ENCODE assay signal across 10 mouse cellular contexts in genomic region chr15:86109245-86109644, GRCm38 (mm10). TPM values are rescaled to one million over a fixed set of nuclear protein-coding genes. Genes with fewer than 3 reads are reported as not detected.
DNase-seq lines count a peak whose midpoint lies in the region; ATAC-seq and TF ChIP-seq lines count a peak whose summit lies in the region.
"Had no signal": no experiment of that assay in that cellular context is flagged by ENCODE, and none has a peak within 500 bp of the region (broad histone marks: within the 10 kb centered on the region; RNA-seq: fewer than 3 reads in every experiment).

No protein-coding gene starts in this region.

- ATAC-seq in hindbrain, embryonic 15.5 days (ENCODE audit: low FRiP score, low read depth): no peak
- ATAC-seq in hindbrain, embryonic 11.5 days (ENCODE audit: low FRiP score): no peak
- no peak for ATAC-seq in stomach, embryonic 15.5 days (ENCODE audit: insufficient read depth, low FRiP score, low read depth)
- ATAC-seq in stomach, postnatal 0 days (ENCODE audit: low FRiP score, low TSS enrichment): no peak
- peak; percentile 82 for ATAC-seq in heart, embryonic 15.5 days (replicated peaks; ENCODE audit: insufficient number of reproducible peaks, insufficient read depth, low FRiP score, low read depth)
- ATAC-seq: intestine, embryonic 16.5 days had no signal

- no peaks in the 10 kb centered on the region for H3K9me3 ChIP-seq in hindbrain, embryonic 15.5 days
- no peaks in the 10 kb centered on the region for H3K9me3 ChIP-seq in hindbrain, embryonic 11.5 days (ENCODE audit: control insufficient read depth, low read length)
- H3K9me3 ChIP-seq in stomach, embryonic 15.5 days: no peaks in the 10 kb centered on the region
- H3K9me3 ChIP-seq in stomach, postnatal 0 days (ENCODE audit: control insufficient read depth, low read length): no peaks in the 10 kb centered on the region
- H3K9me3 ChIP-seq in heart, embryonic 15.5 days (replicated peaks): no peaks in the 10 kb centered on the region
- H3K9me3 ChIP-seq: embryonic facial prominence, embryonic 12.5 days had no signal

- H3K27me3 ChIP-seq in hindbrain, embryonic 15.5 days: no peaks in the 10 kb centered on the region
- no peaks in the 10 kb centered on the region for H3K27me3 ChIP-seq in hindbrain, embryonic 11.5 days (ENCODE audit: control insufficient read depth, insufficient read depth, low read length)
- no peaks in the 10 kb centered on the region for H3K27me3 ChIP-seq in stomach, embryonic 15.5 days (replicated peaks)
- H3K27me3 ChIP-seq in stomach, postnatal 0 days (ENCODE audit: control insufficient read depth, insufficient read depth, low read length): no peaks in the 10 kb centered on the region
- no peaks in the 10 kb centered on the region for H3K27me3 ChIP-seq in heart, embryonic 15.5 days
- H3K27me3 ChIP-seq: embryonic facial prominence, embryonic 12.5 days had no signal

- WGBS in hindbrain, embryonic 15.5 days: 86% methylated on average over 7 of the region's 7 CpGs
- 90% methylated on average over 7 of the region's 7 CpGs for WGBS in hindbrain, embryonic 11.5 days
- 79% methylated on average over 7 of the region's 7 CpGs for WGBS in stomach, embryonic 15.5 days
- WGBS in stomach, postnatal 0 days: 68% methylated on average over 7 of the region's 7 CpGs
- 33% methylated on average over 7 of the region's 7 CpGs for WGBS in heart, embryonic 15.5 days

- H3K4me2 ChIP-seq in hindbrain, embryonic 15.5 days: no peak overlapping the region
- no peak overlapping the region for H3K4me2 ChIP-seq in hindbrain, embryonic 11.5 days (replicated peaks; ENCODE audit: low read depth, low read length)
- no peak overlapping the region for H3K4me2 ChIP-seq in stomach, embryonic 15.5 days
- H3K4me2 ChIP-seq in stomach, postnatal 0 days (replicated peaks; ENCODE audit: low read depth): no peak overlapping the region
- H3K4me2 ChIP-seq in heart, embryonic 15.5 days: peak overlapping the region; percentile 47
- H3K4me2 ChIP-seq: embryonic facial prominence, embryonic 12.5 days had no signal

- H3K4me1 ChIP-seq in hindbrain, embryonic 15.5 days (replicated peaks): peaks cover 56% of the 10 kb centered on the region
- H3K4me1 ChIP-seq in hindbrain, embryonic 11.5 days (replicated peaks; ENCODE audit: control insufficient read depth, insufficient read depth, low read length): peaks cover 8% of the 10 kb centered on the region
- H3K4me1 ChIP-seq in stomach, embryonic 15.5 days: peaks cover 30% of the 10 kb centered on the region
- H3K4me1 ChIP-seq in stomach, postnatal 0 days (replicated peaks; ENCODE audit: control insufficient read depth, insufficient read depth): peaks cover 9% of the 10 kb centered on the region
- peaks cover 97% of the 10 kb centered on the region for H3K4me1 ChIP-seq in heart, embryonic 15.5 days (replicated peaks)

- H3K27ac ChIP-seq in hindbrain, embryonic 15.5 days (replicated peaks): 0 out of 2 replicates have a peak overlapping the region, but pooled peaks have one; percentile 27
- H3K27ac ChIP-seq in hindbrain, embryonic 11.5 days (ENCODE audit: low read depth, low read length): no peak overlapping the region
- H3K27ac ChIP-seq in stomach, embryonic 15.5 days: peak overlapping the region; percentile 2; the same call in 1 of the 2 replicates
- H3K27ac ChIP-seq in stomach, postnatal 0 days (replicated peaks): no peak overlapping the region
- H3K27ac ChIP-seq in heart, embryonic 15.5 days: peak overlapping the region; percentile 94
- H3K27ac ChIP-seq: embryonic facial prominence, embryonic 12.5 days had no signal

- DNase-seq in hindbrain, embryonic 11.5 days (ENCODE audit: low spot score): no peak
- DNase-seq in stomach, postnatal 0 days (ENCODE audit: low spot score): no peak
- no peak for DNase-seq in adrenal gland, postnatal 10 days
- DNase-seq in lung, postnatal 4 days: no peak
- DNase-seq: lung, adult 18-20 months had no signal

- no peak for TF ChIP-seq EP300 in stomach, postnatal 0 days (optimal IDR thresholded peaks at IDR 0.05)

- no peak for TF ChIP-seq CTCF in stomach, postnatal 0 days (IDR thresholded peaks at IDR 0.05; ENCODE audit: low read depth)

- H3K4me3 ChIP-seq in hindbrain, embryonic 15.5 days: no peak overlapping the region
- no peak overlapping the region for H3K4me3 ChIP-seq in hindbrain, embryonic 11.5 days (ENCODE audit: low read depth, low read length)
- no peak overlapping the region for H3K4me3 ChIP-seq in stomach, embryonic 15.5 days (replicated peaks)
- no peak overlapping the region for H3K4me3 ChIP-seq in stomach, postnatal 0 days (ENCODE audit: low read depth, low read length)
- peak overlapping the region; percentile 11; the same call in 1 of the 2 replicates for H3K4me3 ChIP-seq in heart, embryonic 15.5 days
- H3K4me3 ChIP-seq: embryonic facial prominence, embryonic 12.5 days had no signal

- no peaks in the 10 kb centered on the region for H3K36me3 ChIP-seq in hindbrain, embryonic 15.5 days
- H3K36me3 ChIP-seq in hindbrain, embryonic 11.5 days (ENCODE audit: control insufficient read depth, insufficient read depth, low read length): no peaks in the 10 kb centered on the region
- no peaks in the 10 kb centered on the region for H3K36me3 ChIP-seq in stomach, embryonic 15.5 days
- H3K36me3 ChIP-seq in stomach, postnatal 0 days (ENCODE audit: control insufficient read depth, insufficient read depth, low read length): no peaks in the 10 kb centered on the region
- no peaks in the 10 kb centered on the region for H3K36me3 ChIP-seq in heart, embryonic 15.5 days

- H3K9ac ChIP-seq in hindbrain, embryonic 15.5 days: no peak overlapping the region
- H3K9ac ChIP-seq in hindbrain, embryonic 11.5 days (ENCODE audit: low read depth, low read length): no peak overlapping the region
- H3K9ac ChIP-seq in stomach, embryonic 15.5 days: no peak overlapping the region
- H3K9ac ChIP-seq in stomach, postnatal 0 days (ENCODE audit: low read length): no peak overlapping the region
- peak overlapping the region; percentile 26; the same call in 1 of the 2 replicates for H3K9ac ChIP-seq in heart, embryonic 15.5 days
- H3K9ac ChIP-seq: embryonic facial prominence, embryonic 12.5 days had no signal

RNA-seq across cellular contexts. Expression of gene Gramd4, which starts 51.8 kb away (rescaled TPM):
- polyA plus RNA-seq in hindbrain, embryonic 15.5 days (2015; fragmentation: Nextera tagmentation; extraction: Ambion mirVana): 31.6 and 33.4 TPM in 2 replicates
- polyA plus RNA-seq in hindbrain, embryonic 11.5 days (2014; fragmentation: Nextera tagmentation; extraction: Ambion mirVana): 8.7 and 10.1 TPM in 2 replicates
- polyA plus RNA-seq in stomach, embryonic 15.5 days (2015; fragmentation: Nextera tagmentation; extraction: Ambion mirVana): 13.8 and 15.2 TPM in 2 replicates
- polyA plus RNA-seq in stomach, postnatal 0 days (2015; fragmentation: Nextera tagmentation; extraction: Ambion mirVana): 11.1 and 11.4 TPM in 2 replicates
- polyA plus RNA-seq in heart, embryonic 15.5 days (2015; fragmentation: Nextera tagmentation; extraction: Ambion mirVana): 16.9 and 19.5 TPM in 2 replicates
- total RNA-seq in adrenal gland, postnatal 10 days (2021): 10 to 100 TPM; 13.9 to 22.1 TPM

Comparison
In these comparisons a context has a peak if more than half of its experiments do, and no peak if none do; other contexts are left out.
1. H3K27ac ChIP-seq: peak in hindbrain, embryonic 15.5 days (single experiment), stomach, embryonic 15.5 days (single experiment) and heart, embryonic 15.5 days (single experiment); none in hindbrain, embryonic 11.5 days (single experiment) and stomach, postnatal 0 days (single experiment).